Mouse (Mus musculus) erythroblast, embryonic 14.5 days (primary cell): Measurements from ENCODE around the gene Mrtfb. TPM values are rescaled to one million over a fixed set of nuclear protein-coding genes. Genes with fewer than 3 reads are reported as not detected.

Source experiments
- H3K27me3 ChIP-seq: 2 replicates; pipeline ENCODE4 v1.6.1; 2012; ENCODE audit warnings: inconsistent platforms; ENCODE audit not compliant: control insufficient read depth
- H3K36me3 ChIP-seq: 2 replicates; pipeline ENCODE4 v1.6.1; 2012; ENCODE audit warnings: mild to moderate bottlenecking, inconsistent platforms; ENCODE audit not compliant: control insufficient read depth
- H3K4me1 ChIP-seq: 2 replicates; pipeline ENCODE4 v1.6.1; 2012; ENCODE audit warnings: inconsistent platforms; ENCODE audit not compliant: control insufficient read depth
- H3K4me3 ChIP-seq: replicated peaks from 2 replicates; pipeline ENCODE3; 2012; ENCODE audit warnings: moderate library complexity, mild to moderate bottlenecking, inconsistent platforms
- H3K9me3 ChIP-seq: 2 replicates; pipeline ENCODE4 v1.6.1; 2012; ENCODE audit warnings: low read length, inconsistent platforms, mixed read lengths; ENCODE audit not compliant: control insufficient read depth
- GATA1 ChIP-seq: IDR thresholded peaks from 2 replicates; pipeline ENCODE4 v1.6.1; 2012; ENCODE audit warnings: low read length, inconsistent platforms, mixed read lengths
- TAL1 ChIP-seq: IDR thresholded peaks from 3 replicates; pipeline ENCODE4 v1.6.1; 2012; ENCODE audit warnings: low read length, inconsistent platforms, mixed read lengths
- polyA plus RNA-seq: library from polyadenylated mRNA; stranded (reverse); fragments of >175 nt; gene quantifications from 2 replicates; pipeline ENCODE4 v1.2.3, GENCODE M21; 2012

Mrtfb gene
- 0.01 TPM in 2 replicates for polyA plus RNA-seq

- Histone ChIP-seq H3K36me3 (no peaks in the 10 kb centered on the region), H3K4me3 (peak within 1 kb of the TSS; percentile 83), H3K4me1 (peaks cover 19% of the 10 kb centered on the region), H3K27me3 (peaks cover 18% of the 10 kb centered on the region), H3K9me3 (no peaks in the 10 kb centered on the region)
- TF ChIP-seq GATA1 (no peak), TAL1 (no peak)
Observed at GRCm38 (mm10) chr16:13255855-13256635, at the start of gene Mrtfb. Gene Mrtfb, plus strand, starts transcription at chr16:13256481.

- Histone ChIP-seq H3K4me1 (no peaks in the 10 kb centered on the region), H3K4me3 (no peak overlapping the region), H3K9me3 (no peaks in the 10 kb centered on the region), H3K36me3 (no peaks in the 10 kb centered on the region), H3K27me3 (no peaks in the 10 kb centered on the region)
- TF ChIP-seq GATA1: no peak
- TF ChIP-seq TAL1: no peak
Observed at GRCm38 (mm10) chr16:13207649-13208048, 48.6 kb upstream of the Mrtfb start.

GRCm38 (mm10) chr16:13208087-13208486 is 48.2 kb upstream of the Mrtfb start:
- no peaks in the 10 kb centered on the region for H3K4me1 ChIP-seq
- no peaks in the 10 kb centered on the region for H3K27me3 ChIP-seq
- H3K36me3 ChIP-seq: no peaks in the 10 kb centered on the region
- H3K9me3 ChIP-seq: no peaks in the 10 kb centered on the region
- H3K4me3 ChIP-seq: no peak overlapping the region
- no peak for TF ChIP-seq GATA1
- no peak for TF ChIP-seq TAL1

GRCm38 (mm10) chr16:13212781-13213180 is 43.5 kb upstream of the Mrtfb start:
- Histone ChIP-seq H3K4me3 (no peak overlapping the region), H3K27me3 (no peaks in the 10 kb centered on the region), H3K4me1 (no peaks in the 10 kb centered on the region), H3K36me3 (no peaks in the 10 kb centered on the region), H3K9me3 (no peaks in the 10 kb centered on the region)
- no peak for TF ChIP-seq TAL1
- TF ChIP-seq GATA1: no peak

DNA sequence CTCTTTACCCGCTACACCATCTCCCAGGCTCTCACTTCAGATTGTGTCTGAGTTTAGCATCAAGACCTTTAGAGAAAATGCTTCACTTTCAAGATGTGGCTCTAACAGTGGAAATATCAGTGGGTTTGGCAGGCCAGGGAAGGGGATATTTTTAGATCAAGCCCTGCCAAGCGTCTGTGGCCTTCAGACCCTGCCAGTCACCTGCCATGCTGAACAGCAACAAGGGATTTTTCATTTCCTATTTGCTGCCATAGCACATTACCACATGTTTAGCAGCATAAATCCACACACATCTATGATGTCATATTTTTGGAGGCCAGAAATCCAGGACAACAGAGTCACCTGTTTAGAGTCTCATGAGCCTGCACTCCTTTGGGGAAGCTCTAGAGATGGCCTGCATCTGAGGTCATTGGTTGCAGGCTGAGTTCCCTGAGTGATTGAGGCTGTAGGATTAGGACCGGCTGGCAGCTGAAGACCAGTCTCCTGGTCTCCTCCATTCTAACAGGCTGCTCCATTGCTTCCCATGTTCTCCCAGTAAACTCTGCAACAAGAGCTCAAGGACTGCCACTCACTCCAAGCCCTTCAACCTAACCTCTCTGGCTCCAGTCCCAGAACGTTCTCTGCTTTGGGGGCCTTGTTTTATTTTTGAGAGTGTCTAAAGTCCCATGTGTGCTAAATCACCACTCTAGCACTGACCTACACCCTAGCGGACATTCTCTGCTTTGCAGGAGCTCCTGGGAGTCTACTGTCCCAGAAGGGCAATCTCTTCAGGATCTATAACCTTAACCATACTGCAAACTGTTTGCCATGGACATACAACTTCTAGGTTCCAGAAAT is 39.9 kb upstream of the Mrtfb start:
- Histone ChIP-seq H3K9me3 (no peaks in the 10 kb centered on the region), H3K4me3 (no peak overlapping the region), H3K27me3 (no peaks in the 10 kb centered on the region), H3K4me1 (no peaks in the 10 kb centered on the region), H3K36me3 (no peaks in the 10 kb centered on the region)
- TF ChIP-seq GATA1 (no peak), TAL1 (no peak)

GRCm38 (mm10) chr16:13217951-13218350 is 38.3 kb upstream of the Mrtfb start:
- Histone ChIP-seq H3K4me3 (no peak overlapping the region), H3K36me3 (no peaks in the 10 kb centered on the region), H3K4me1 (no peaks in the 10 kb centered on the region), H3K9me3 (no peaks in the 10 kb centered on the region), H3K27me3 (no peaks in the 10 kb centered on the region)
- no peak for TF ChIP-seq GATA1
- no peak for TF ChIP-seq TAL1

DNA sequence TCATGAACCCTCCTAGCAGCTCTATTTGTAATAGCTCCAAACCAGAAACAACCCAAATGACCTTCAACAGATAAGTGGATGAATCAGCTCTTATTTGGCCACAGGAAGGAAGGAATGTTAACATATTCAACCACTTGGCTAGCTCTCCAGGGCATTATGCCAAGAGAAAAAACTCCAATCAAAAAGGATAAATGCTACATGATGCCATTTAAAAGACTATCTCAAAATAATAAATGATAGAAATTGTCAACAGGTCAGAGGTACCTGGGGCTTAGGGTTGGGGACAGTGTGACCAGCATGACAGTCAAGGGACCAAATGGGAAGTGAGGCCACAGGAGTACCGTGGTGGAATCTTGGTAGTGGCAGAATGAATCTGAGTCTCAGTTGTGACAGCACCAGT is 34.8 kb upstream of the Mrtfb start:
- Histone ChIP-seq H3K27me3 (no peaks in the 10 kb centered on the region), H3K36me3 (no peaks in the 10 kb centered on the region), H3K4me3 (no peak overlapping the region), H3K9me3 (no peaks in the 10 kb centered on the region), H3K4me1 (no peaks in the 10 kb centered on the region)
- TF ChIP-seq TAL1 (no peak), GATA1 (no peak)

DNA sequence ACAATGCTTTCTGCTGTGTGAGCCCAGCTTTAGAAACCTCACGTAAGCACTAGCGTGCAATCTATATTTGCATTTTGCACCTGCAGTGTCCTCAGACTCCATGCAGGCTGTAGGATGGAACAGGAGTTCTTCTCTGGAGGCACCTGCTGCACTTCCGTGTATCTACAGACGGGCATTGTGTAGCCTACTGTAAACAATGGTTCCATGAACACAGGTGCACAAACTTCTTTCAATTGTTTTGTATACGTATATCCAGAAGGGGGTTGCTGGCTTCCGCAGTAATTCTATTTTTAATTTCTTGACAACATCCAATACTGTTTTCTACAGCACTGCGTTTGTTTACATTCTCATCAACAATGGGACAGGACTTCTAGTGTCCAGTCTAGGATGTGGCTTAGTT is 24.2 kb upstream of the Mrtfb start:
- Histone ChIP-seq H3K9me3 (no peaks in the 10 kb centered on the region), H3K27me3 (no peaks in the 10 kb centered on the region), H3K36me3 (no peaks in the 10 kb centered on the region), H3K4me3 (no peak overlapping the region), H3K4me1 (no peaks in the 10 kb centered on the region)
- TF ChIP-seq GATA1: no peak
- TF ChIP-seq TAL1: no peak
